Mouse (Mus musculus): ENCODE results near the gene Xaf1.

Xaf1 gene

DNA sequence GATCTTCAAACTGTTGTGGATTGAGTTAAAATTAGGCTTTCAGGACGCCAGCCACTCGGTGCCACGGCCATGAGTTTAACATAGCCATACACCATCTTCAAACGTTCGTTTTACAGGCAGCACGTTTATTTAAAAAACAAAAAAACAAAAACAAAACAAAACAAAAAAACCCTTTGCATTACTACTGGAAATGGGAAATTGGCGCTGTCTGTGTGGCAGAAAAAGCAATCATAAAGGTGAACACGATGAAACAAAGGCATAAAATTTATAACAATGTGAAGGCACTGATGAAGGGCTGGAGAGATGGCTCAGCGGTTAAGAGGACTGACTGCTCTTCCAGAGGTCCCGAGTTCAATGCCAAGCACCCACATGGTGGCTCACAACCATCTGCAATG is 60.9 kb downstream of the Xaf1 start, which contains the start of gene Tekt1:
TSS of gene Tekt1 (minus strand) at position 96 of the 395 bp plus-strand sequence.
- DNase-seq, result no peak
